In genomic region chr6:121130773-121131172, GRCm38 (mm10) we compare ENCODE assay signal across 8 mouse cellular contexts. TPM values are rescaled to one million over a fixed set of nuclear protein-coding genes. Genes with fewer than 3 reads are reported as not detected.
DNase-seq lines count a peak whose midpoint lies in the region; ATAC-seq and TF ChIP-seq lines count a peak whose summit lies in the region.

TSS of gene Mical3 (minus strand) at chr6:121130999.

- no peak within 1 kb of the TSS for H3K27ac ChIP-seq in lung, embryonic 14.5 days (ENCODE audit: low read depth)
- H3K27ac ChIP-seq in brown adipose tissue, adult 24 weeks (replicated peaks; ENCODE audit: low read depth, low read length) = no peak within 1 kb of the TSS
- H3K27ac ChIP-seq in forebrain, embryonic 11.5 days (ENCODE audit: low read depth, low read length) = no peak within 1 kb of the TSS
- H3K27ac ChIP-seq in heart, postnatal 0 days (ENCODE audit: low read depth) = no peak within 1 kb of the TSS
- peak within 1 kb of the TSS; percentile 97 for H3K27ac ChIP-seq in midbrain, postnatal 0 days (ENCODE audit: low read depth, low read length)

- TF ChIP-seq EP300 in heart, postnatal 0 days (IDR thresholded peaks at IDR 0.05; ENCODE audit: low read depth) = no peak

- TF ChIP-seq CTCF in lung, embryonic 14.5 days (IDR thresholded peaks at IDR 0.05; ENCODE audit: low read depth) = no peak
- no peak for TF ChIP-seq CTCF in heart, postnatal 0 days (IDR thresholded peaks at IDR 0.05; ENCODE audit: low read depth)
- TF ChIP-seq CTCF in midbrain, postnatal 0 days (IDR thresholded peaks at IDR 0.05) = peak; percentile 59

- no peaks in the 10 kb centered on the region for H3K9me3 ChIP-seq in lung, embryonic 14.5 days (ENCODE audit: low read depth, low read length)
- no peaks in the 10 kb centered on the region for H3K9me3 ChIP-seq in forebrain, embryonic 11.5 days (ENCODE audit: control insufficient read depth, low read length)
- no peaks in the 10 kb centered on the region for H3K9me3 ChIP-seq in heart, postnatal 0 days (replicated peaks; ENCODE audit: control insufficient read depth, low read length)
- H3K9me3 ChIP-seq in midbrain, postnatal 0 days (ENCODE audit: low read length) = no peaks in the 10 kb centered on the region

- peak within 1 kb of the TSS; percentile 30 for H3K4me3 ChIP-seq in lung, embryonic 14.5 days (ENCODE audit: low read depth, low read length)
- peak within 1 kb of the TSS; percentile 52 for H3K4me3 ChIP-seq in brown adipose tissue, adult 24 weeks (ENCODE audit: insufficient read depth, low read depth, low read length)
- H3K4me3 ChIP-seq in forebrain, embryonic 11.5 days (ENCODE audit: low read depth, low read length) = peak within 1 kb of the TSS; percentile 35
- H3K4me3 ChIP-seq in heart, postnatal 0 days (ENCODE audit: low read depth, low read length) = peak within 1 kb of the TSS; percentile 43
- peak within 1 kb of the TSS; percentile 57 for H3K4me3 ChIP-seq in midbrain, postnatal 0 days (ENCODE audit: low read depth, low read length)

- H3K27me3 ChIP-seq in lung, embryonic 14.5 days (ENCODE audit: insufficient read depth, low read length) = peaks cover 15% of the 10 kb centered on the region; the same call in 1 of the 2 replicates
- H3K27me3 ChIP-seq in forebrain, embryonic 11.5 days (ENCODE audit: control insufficient read depth, insufficient read depth, low read length) = peaks cover 8% of the 10 kb centered on the region; the same call in 1 of the 2 replicates
- peaks cover 3% of the 10 kb centered on the region; the same call in 1 of the 2 replicates for H3K27me3 ChIP-seq in heart, postnatal 0 days (ENCODE audit: control insufficient read depth, insufficient read depth, low read length)
- no peaks in the 10 kb centered on the region for H3K27me3 ChIP-seq in midbrain, postnatal 0 days (ENCODE audit: insufficient read depth, low read length)

- no peaks in the 10 kb centered on the region for H3K36me3 ChIP-seq in lung, embryonic 14.5 days (ENCODE audit: insufficient read depth)
- H3K36me3 ChIP-seq in forebrain, embryonic 11.5 days (ENCODE audit: control insufficient read depth, insufficient read depth, low read length) = no peaks in the 10 kb centered on the region
- no peaks in the 10 kb centered on the region for H3K36me3 ChIP-seq in heart, postnatal 0 days (replicated peaks; ENCODE audit: control insufficient read depth, insufficient read depth, low read length)
- no peaks in the 10 kb centered on the region for H3K36me3 ChIP-seq in midbrain, postnatal 0 days (ENCODE audit: insufficient read depth, low read length)

- 2% methylated on average over 17 of the region's 17 CpGs for WGBS in lung, embryonic 14.5 days
- under 1% methylated on average over 17 of the region's 17 CpGs for WGBS in forebrain, embryonic 11.5 days
- 4% methylated on average over 17 of the region's 17 CpGs for WGBS in heart, postnatal 0 days
- under 1% methylated on average over 17 of the region's 17 CpGs for WGBS in midbrain, postnatal 0 days

- peak within 1 kb of the TSS; percentile 31; the same call in 1 of the 2 replicates for H3K9ac ChIP-seq in lung, embryonic 14.5 days
- peak within 1 kb of the TSS; percentile 52 for H3K9ac ChIP-seq in forebrain, embryonic 11.5 days (ENCODE audit: low read length)
- H3K9ac ChIP-seq in heart, postnatal 0 days (replicated peaks; ENCODE audit: low read depth, low read length) = no peak within 1 kb of the TSS
- H3K9ac ChIP-seq in midbrain, postnatal 0 days (replicated peaks; ENCODE audit: low read length, poor library complexity, severe bottlenecking) = peak within 1 kb of the TSS; percentile 78

- H3K4me2 ChIP-seq in lung, embryonic 14.5 days = peak within 1 kb of the TSS; percentile 74
- H3K4me2 ChIP-seq in forebrain, embryonic 11.5 days (ENCODE audit: low read depth, low read length, severe bottlenecking) = peak within 1 kb of the TSS; percentile 63
- H3K4me2 ChIP-seq in heart, postnatal 0 days (ENCODE audit: low read depth, low read length) = peak within 1 kb of the TSS; percentile 59
- H3K4me2 ChIP-seq in midbrain, postnatal 0 days (ENCODE audit: low read depth, low read length, poor library complexity, severe bottlenecking) = peak within 1 kb of the TSS; percentile 63

- intact Hi-C loops in left cerebral cortex, postnatal 10 days (cut with DNase I) = loop anchor here (2.0 to 5.0 kb wide), 2 partner anchors 48 to 158 kb away; no protein-coding TSS in a partner anchor

- H3K4me1 ChIP-seq in lung, embryonic 14.5 days (ENCODE audit: insufficient read depth) = peaks cover 8% of the 10 kb centered on the region
- no peaks in the 10 kb centered on the region for H3K4me1 ChIP-seq in brown adipose tissue, adult 24 weeks (ENCODE audit: control insufficient read depth, insufficient read depth, insufficient read length, low read length)
- H3K4me1 ChIP-seq in forebrain, embryonic 11.5 days (replicated peaks; ENCODE audit: control insufficient read depth, insufficient read depth, low read length) = peaks cover 6% of the 10 kb centered on the region
- peaks cover 9% of the 10 kb centered on the region; the same call in 1 of the 2 replicates for H3K4me1 ChIP-seq in heart, postnatal 0 days (ENCODE audit: control insufficient read depth, insufficient read depth)
- H3K4me1 ChIP-seq in midbrain, postnatal 0 days (ENCODE audit: insufficient read depth, low read length) = peaks cover 12% of the 10 kb centered on the region

- peak; percentile 50; the same call in 1 of the 2 replicates for ATAC-seq in lung, embryonic 14.5 days (ENCODE audit: insufficient read depth)
- ATAC-seq in forebrain, embryonic 11.5 days (replicated peaks; ENCODE audit: low FRiP score) = peak; percentile 66
- no peak for ATAC-seq in heart, postnatal 0 days (ENCODE audit: insufficient read depth, low read depth)
- peak; percentile 83 for ATAC-seq in midbrain, postnatal 0 days (ENCODE audit: low FRiP score)

- peak; percentile 68 for DNase-seq in lung, embryonic 14.5 days
- no peak for DNase-seq in lung, adult 18-20 months
- DNase-seq in forebrain, embryonic 11.5 days (ENCODE audit: low spot score) = peak; percentile 77
- no peak for DNase-seq in heart, postnatal 0 days (ENCODE audit: low spot score)
- DNase-seq in left cerebral cortex, postnatal 10 days (ENCODE audit: extremely low spot score in 1 of 2, low spot score in 2 of 2) = peak; percentile 72 to 81
- peak; percentile 84 for DNase-seq in midbrain, postnatal 0 days (ENCODE audit: low spot score)
- peak; percentile 64 for DNase-seq in thymus, postnatal 14 days

RNA-seq across cellular contexts. Expression of gene Mical3, which starts in this region (rescaled TPM):
- 27.0 and 29.8 TPM in 2 replicates for polyA plus RNA-seq in lung, embryonic 14.5 days (2014; fragmentation: Nextera tagmentation; extraction: Ambion mirVana)
- 33.3 and 42.4 TPM in 2 replicates for polyA plus RNA-seq in brown adipose tissue, adult 24 weeks (2012; ENCODE audit: insufficient read depth, insufficient read length, missing spikeins)
- 15.7 and 18.0 TPM in 2 replicates for polyA plus RNA-seq in forebrain, embryonic 11.5 days (2014; fragmentation: Nextera tagmentation; extraction: Ambion mirVana)
- 79.3 and 94.8 TPM in 2 replicates for total RNA-seq in heart, postnatal 0 days (2014; rRNA removed; ENCODE audit: low replicate concordance)
- 23.2 and 30.8 TPM in 2 replicates for polyA plus RNA-seq in heart, postnatal 0 days (2015; fragmentation: Nextera tagmentation; extraction: Ambion mirVana)
- 100 to 1,000 TPM; 110 to 111 TPM for total RNA-seq in left cerebral cortex, postnatal 10 days (2021)
- 76.4 and 83.4 TPM in 2 replicates for total RNA-seq in midbrain, postnatal 0 days (2014; rRNA removed)
- polyA plus RNA-seq in midbrain, postnatal 0 days (2015; fragmentation: Nextera tagmentation; extraction: Ambion mirVana) = 19.0 and 25.0 TPM in 2 replicates

Comparison
In these comparisons a context has a peak if more than half of its experiments do, and no peak if none do; other contexts are left out.
1. DNase-seq: peak in lung, embryonic 14.5 days (single experiment), forebrain, embryonic 11.5 days (single experiment), left cerebral cortex, postnatal 10 days (2 of 2), midbrain, postnatal 0 days (single experiment) and thymus, postnatal 14 days (single experiment); none in lung, adult 18-20 months (0 of 2) and heart, postnatal 0 days (single experiment).
2. Peak in every context shown above with its lines, with median percentiles within 50 percentile points of each other: H3K4me2 ChIP-seq and H3K4me3 ChIP-seq.